Mouse (Mus musculus) cerebellum, postnatal 25 days (tissue): ENCODE measurements at regions not wholly inside any gene's neighbourhood (a gene's known extent, or its start where the extent isn't known, plus 50 kb on each side); places are given as distances from the start of the nearest gene placed in this dataset.

Experiments used
- DNase-seq, 2 experiments: peaks; one replicate each; pipeline ENCODE4 v3.0.0; 2021; ENCODE audit warnings: mixed read lengths in 2 of 2

GRCm38 (mm10) chr7:68686396-68687139 is 62.5 kb downstream of the Arrdc4 start:
- DNase-seq: no peak

GRCm38 (mm10) chr7:68682929-68683643 is 66.0 kb downstream of the Arrdc4 start:
- DNase-seq: no peak

GRCm38 (mm10) chr7:68682318-68682728 is 66.7 kb downstream of the Arrdc4 start:
- peak; percentile 9 to 12 for DNase-seq

- no peak for DNase-seq
Measured at GRCm38 (mm10) chr7:68679770-68680169, 69.3 kb downstream of the Arrdc4 start.

- DNase-seq: no peak
Measured at GRCm38 (mm10) chr7:68667790-68668732, 81.0 kb downstream of the Arrdc4 start.

GRCm38 (mm10) chr7:68667215-68667614 is 81.8 kb downstream of the Arrdc4 start:
- peak; percentile 8 to 16 for DNase-seq

GRCm38 (mm10) chr7:68656354-68656753 is 92.7 kb downstream of the Arrdc4 start:
- no peak for DNase-seq

GRCm38 (mm10) chr7:68653534-68653933 is 95.5 kb downstream of the Arrdc4 start:
- no peak for DNase-seq

GRCm38 (mm10) chr7:68651418-68651817 is 97.6 kb downstream of the Arrdc4 start:
- no peak for DNase-seq

- DNase-seq: no peak
Measured at GRCm38 (mm10) chr7:68637556-68638215, 111.4 kb downstream of the Arrdc4 start.

GRCm38 (mm10) chr7:68621080-68621479 is 128.0 kb downstream of the Arrdc4 start:
- DNase-seq: no peak

GRCm38 (mm10) chr7:68610499-68610898 is 138.5 kb downstream of the Arrdc4 start:
- no peak for DNase-seq

GRCm38 (mm10) chr7:68607170-68607569 is 141.9 kb downstream of the Arrdc4 start:
- DNase-seq: no peak

GRCm38 (mm10) chr7:68606278-68606677 is 142.8 kb downstream of the Arrdc4 start:
- DNase-seq: no peak

- DNase-seq: no peak
Measured at GRCm38 (mm10) chr7:68603711-68604110, 145.3 kb downstream of the Arrdc4 start.

- DNase-seq: no peak
Measured at GRCm38 (mm10) chr7:68602003-68602402, 147.0 kb downstream of the Arrdc4 start.

- DNase-seq: no peak
Measured at GRCm38 (mm10) chr7:68594017-68594386, 155.0 kb downstream of the Arrdc4 start.

- DNase-seq: no peak
Measured at GRCm38 (mm10) chr7:68593344-68594016, 155.6 kb downstream of the Arrdc4 start.

- no peak for DNase-seq
Measured at GRCm38 (mm10) chr7:68582540-68583325, 166.3 kb downstream of the Arrdc4 start.

- peak; percentile 66 to 83 for DNase-seq
Measured at GRCm38 (mm10) chr7:68580650-68581049, 168.4 kb downstream of the Arrdc4 start.

- peak; percentile 87 to 89 for DNase-seq
Measured at GRCm38 (mm10) chr7:68579666-68580065, 169.4 kb downstream of the Arrdc4 start.
